Mouse (Mus musculus) kidney, adult 2 months (tissue): ENCODE measurements around the gene Cd63.

Experiments used
- CTCF ChIP-seq: fragments of 200-500 bp; conservative IDR thresholded peaks from 2 replicates; pipeline ENCODE4 v1.5.1; 2011; ENCODE audit warnings: low read depth, mild to moderate bottlenecking, control low read depth, low read length, moderate library complexity, mixed read lengths; ENCODE audit not compliant: insufficient read depth, insufficient read length
- POLR2A ChIP-seq: fragments of 200-500 bp; IDR thresholded peaks from one replicate; pipeline ENCODE4 v1.6.1; 2011; ENCODE audit warnings: low read depth, low read length, control low read depth

- no peak for TF ChIP-seq POLR2A
- no peak for TF ChIP-seq CTCF
These were observed 32.8 kb downstream of the Cd63 start, which contains the start of gene Itga7 for GRCm38 (mm10) chr10:128933574-128933973.
